Mouse (Mus musculus) ES-E14 (cell line): ENCODE measurements around the gene Olfr205. TPM values are rescaled to one million over a fixed set of nuclear protein-coding genes. Genes with fewer than 3 reads are reported as not detected.
"Not testable (repeated sequence)": the region's sequence is repeated elsewhere in the genome, so short reads cannot be mapped to it uniquely, and the experiment has no call there.

Experiments
- DNase-seq: peaks from one replicate; pipeline ENCODE4 v3.0.0-alpha.2; 2013; ENCODE audit warnings: low read depth, low spot score
- H3K27ac ChIP-seq: 2 replicates; pipeline ENCODE4 v1.5.1; 2012; ENCODE audit warnings: low read depth, mild to moderate bottlenecking, low read length, moderate library complexity, mixed read lengths; ENCODE audit not compliant: poor library complexity, insufficient read depth, severe bottlenecking
- H3K36me3 ChIP-seq: 2 replicates; pipeline ENCODE4 v1.6.1; 2012; ENCODE audit warnings: mild to moderate bottlenecking, low read length, moderate library complexity, mixed read lengths; ENCODE audit not compliant: control insufficient read depth, poor library complexity, insufficient read depth, severe bottlenecking
- H3K4me1 ChIP-seq, 2 experiments: fragments of 150-350 bp in 1 of 2; sonication (generic) in 1 of 2; 2 replicates each; pipeline ENCODE4 v1.6.1; 2012; ENCODE audit warnings: low read length in 2 of 2, mild to moderate bottlenecking in 1 of 2, mixed read lengths in 1 of 2; ENCODE audit not compliant: control insufficient read depth in 2 of 2, insufficient read depth in 2 of 2, poor library complexity in 1 of 2
- H3K4me3 ChIP-seq, 2 experiments: fragments of 150-350 bp in 1 of 2; sonication (generic) in 1 of 2; 2 replicates each; pipeline ENCODE4 v1.5.1; 2012; ENCODE audit warnings: low read length in 2 of 2, low read depth in 1 of 2, mild to moderate bottlenecking in 1 of 2, mixed read lengths in 1 of 2; ENCODE audit not compliant: insufficient read depth in 1 of 2, poor library complexity in 1 of 2, severe bottlenecking in 1 of 2
- H3K9ac ChIP-seq: 2 replicates; pipeline ENCODE4 v1.6.1; 2012; ENCODE audit warnings: low read depth, mild to moderate bottlenecking, low read length, mixed read lengths; ENCODE audit not compliant: poor library complexity, insufficient read depth, severe bottlenecking
- H3K9me3 ChIP-seq: fragments of 150-350 bp; sonication (generic); 2 replicates; pipeline ENCODE4 v1.6.1; 2012; ENCODE audit warnings: low read depth, mild to moderate bottlenecking, low read length; ENCODE audit not compliant: control insufficient read depth, insufficient read depth
- CHD2 ChIP-seq: IDR thresholded peaks from 2 replicates; pipeline ENCODE4 v1.6.1; 2014; ENCODE audit warnings: mild to moderate bottlenecking, low read depth, low read length, inconsistent platforms
- HCFC1 ChIP-seq: IDR thresholded peaks from 2 replicates; pipeline ENCODE4 v1.6.1; 2012; ENCODE audit warnings: low read length, inconsistent platforms, borderline replicate concordance; ENCODE audit not compliant: insufficient read depth
- MAFK ChIP-seq: IDR thresholded peaks from 2 replicates; pipeline ENCODE4 v1.6.1; 2014; ENCODE audit warnings: mild to moderate bottlenecking, low read depth, low read length, inconsistent platforms; ENCODE audit not compliant: insufficient read depth
- ZC3H11A ChIP-seq: IDR thresholded peaks from 2 replicates; pipeline ENCODE4 v1.6.1; 2012; ENCODE audit warnings: low read depth, mild to moderate bottlenecking, inconsistent platforms, low read length, borderline replicate concordance
- ZNF384 ChIP-seq: IDR thresholded peaks from 2 replicates; pipeline ENCODE4 v1.6.1; 2012; ENCODE audit warnings: low read depth, low read length, inconsistent platforms
- in situ Hi-C, 2 experiments: fragments of 600-800 bp; cut with MboI; formaldehyde crosslinking; loops; one replicate each; pipeline ENCODE4 v1.15.1; 2025; ENCODE audit warnings: low sequenced_read_pairs in 2 of 2, inconsistent platforms in 1 of 2; ENCODE audit not compliant: unreplicated experiment in 2 of 2
- total RNA-seq: library from RNA; depleted of rRNA; stranded (reverse); fragments of 300-350 nt; gene quantifications from 2 replicates; pipeline ENCODE4 v1.2.3, GENCODE M21; 2012; rRNA removed

Gene Olfr205
- total RNA-seq, 1 experiment = not detected

DNA sequence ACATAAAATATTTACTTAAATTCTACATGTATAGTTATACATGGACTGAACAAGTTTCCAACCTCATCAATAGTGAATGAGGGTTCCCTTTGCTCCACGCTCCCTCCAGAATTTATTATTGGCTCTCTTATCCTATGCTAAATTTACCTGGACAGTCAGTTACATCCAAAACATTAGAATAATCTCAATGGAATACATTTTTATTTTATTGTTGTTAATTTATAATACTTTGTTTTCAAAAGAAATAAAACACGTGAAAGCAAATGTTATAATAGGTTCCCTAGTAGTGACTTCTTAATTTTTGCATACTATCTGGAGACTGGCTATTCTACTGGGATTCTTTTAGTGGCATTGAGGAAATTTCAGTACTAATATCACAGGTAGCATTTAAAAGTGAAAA, 32.4 kb downstream of the Olfr205 start, which contains the start of gene Olfr203:
Olfr203 (plus strand) TSS at position 301 of the 400 bp plus-strand sequence.
- no peak within 1 kb of the TSS for H3K27ac ChIP-seq
- in situ Hi-C loops = no loop called here
- DNase-seq = no peak
- H3K36me3 ChIP-seq = no peaks in the 10 kb centered on the region
- H3K4me1 ChIP-seq = no peaks in the 10 kb centered on the region
- H3K4me3 ChIP-seq = no peak within 1 kb of the TSS
- no peaks in the 10 kb centered on the region for H3K9me3 ChIP-seq
- no peak for TF ChIP-seq HCFC1
- TF ChIP-seq ZNF384 = no peak
- TF ChIP-seq MAFK = no peak
- no peak for TF ChIP-seq ZC3H11A
- no peak for TF ChIP-seq CHD2
- no peak within 1 kb of the TSS for H3K9ac ChIP-seq

DNA sequence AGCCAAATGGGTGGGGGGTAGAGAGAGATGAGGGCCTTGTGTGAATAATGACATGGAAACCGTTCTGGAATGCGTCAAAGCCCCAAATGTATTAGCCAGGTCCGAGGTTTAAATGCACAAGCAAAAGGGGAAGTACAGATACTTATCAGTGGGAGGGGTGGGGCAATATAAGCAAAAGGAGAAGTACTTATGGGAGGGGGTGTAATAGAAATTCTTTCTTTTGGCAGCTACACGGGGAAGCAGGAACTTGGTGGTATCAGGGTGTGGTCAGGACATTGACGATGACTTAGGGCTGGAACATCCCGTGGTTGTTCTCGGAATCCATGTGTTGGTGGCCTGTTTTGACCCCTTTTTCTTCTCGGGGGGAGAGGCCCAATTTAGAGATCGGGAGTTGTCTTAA, 43.4 kb downstream of the Olfr205 start:
- H3K9ac ChIP-seq, H3K36me3 ChIP-seq, DNase-seq, in situ Hi-C loops, H3K4me3 ChIP-seq, H3K9me3 ChIP-seq, H3K27ac ChIP-seq, H3K4me1 ChIP-seq: not testable (repeated sequence)

DNA sequence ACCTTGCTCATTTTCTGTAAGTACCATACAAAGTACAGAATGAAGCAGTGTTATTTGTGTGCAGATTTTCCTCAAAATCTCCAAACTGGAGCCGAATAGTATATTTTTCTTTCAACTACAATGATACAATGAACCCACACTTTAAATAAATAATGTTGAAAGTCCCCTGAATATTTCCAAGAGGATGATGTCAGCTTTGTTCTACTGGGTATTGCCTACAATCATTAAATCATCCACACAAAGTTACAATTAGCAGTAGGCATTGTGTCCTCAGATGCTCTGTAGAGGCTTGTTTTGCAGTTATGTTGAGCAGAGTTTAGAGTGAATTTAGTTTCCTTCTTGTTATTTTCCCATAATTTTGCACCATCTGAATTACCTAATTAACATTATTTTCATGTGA, 44.2 kb downstream of the Olfr205 start, which contains the start of gene Olfr202:
Olfr202 (minus strand) TSS at position 101 of the 400 bp plus-strand sequence.
- in situ Hi-C loops = no loop called here
- H3K9ac ChIP-seq = no peak within 1 kb of the TSS

DNA sequence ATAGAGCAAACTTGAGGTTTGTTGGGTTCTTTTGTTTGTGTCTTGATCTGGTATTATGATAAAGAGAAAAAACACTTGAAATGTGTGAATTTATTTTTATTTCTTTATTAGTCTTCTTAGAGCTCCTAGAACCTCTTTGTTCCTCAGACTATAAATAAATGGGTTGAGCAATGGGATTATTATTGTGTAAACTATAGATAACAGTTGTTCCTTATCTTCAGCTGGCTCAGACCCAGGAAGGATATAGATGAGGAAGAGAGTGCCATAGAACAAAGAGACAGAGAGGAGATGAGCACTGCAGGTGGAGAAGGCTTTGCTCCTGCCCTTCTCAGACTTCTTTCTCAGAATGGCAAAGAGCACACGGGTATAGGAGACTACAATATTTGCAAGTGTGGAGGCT, 47.5 kb downstream of the Olfr205 start:
- TF ChIP-seq ZC3H11A (no peak), HCFC1 (no peak), ZNF384 (no peak), CHD2 (no peak), MAFK (no peak)
- H3K36me3 ChIP-seq = no peaks in the 10 kb centered on the region

More for the DNA sequence above, 44.2 kb downstream of the Olfr205 start, which contains the start of gene Olfr202:
- no peaks in the 10 kb centered on the region for H3K4me1 ChIP-seq
- no peak within 1 kb of the TSS for H3K27ac ChIP-seq
- H3K4me3 ChIP-seq = no peak within 1 kb of the TSS
- H3K36me3 ChIP-seq = no peaks in the 10 kb centered on the region
- H3K9me3 ChIP-seq = no peaks in the 10 kb centered on the region
- DNase-seq = no peak
- no peak for TF ChIP-seq HCFC1
- no peak for TF ChIP-seq CHD2
- no peak for TF ChIP-seq ZNF384
- no peak for TF ChIP-seq ZC3H11A
- no peak for TF ChIP-seq MAFK

DNA sequence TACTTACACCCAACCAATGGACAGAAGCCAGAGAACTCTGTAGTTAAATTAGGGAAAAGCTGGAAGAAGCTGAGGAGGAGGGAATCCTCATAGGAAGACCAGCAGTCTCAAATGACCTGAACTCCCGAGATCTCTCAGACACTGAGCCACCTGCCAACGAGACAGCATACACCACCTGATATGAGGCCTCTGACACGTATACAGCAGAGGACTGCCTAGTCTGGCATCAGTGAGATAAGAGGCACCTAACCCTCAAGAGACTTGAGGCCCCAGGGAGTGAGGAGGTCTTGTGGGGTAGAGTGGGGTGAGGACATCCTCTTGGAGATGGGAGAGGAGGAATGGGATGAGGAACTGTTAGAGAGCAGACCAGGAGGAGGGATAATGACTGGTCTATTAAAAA, 50.4 kb downstream of the Olfr205 start:
- Histone ChIP-seq H3K36me3 (no peaks in the 10 kb centered on the region), H3K9ac (no peak overlapping the region), H3K27ac (no peak overlapping the region), H3K4me1 (no peaks in the 10 kb centered on the region), H3K9me3 (no peaks in the 10 kb centered on the region), H3K4me3 (no peak overlapping the region)
- in situ Hi-C loops = no loop called here
- DNase-seq = no peak
- no peak for TF ChIP-seq CHD2

More for the DNA sequence above, 47.5 kb downstream of the Olfr205 start:
- Histone ChIP-seq H3K4me3 (no peak overlapping the region), H3K27ac (no peak overlapping the region), H3K4me1 (no peaks in the 10 kb centered on the region), H3K9me3 (no peaks in the 10 kb centered on the region), H3K9ac (no peak overlapping the region)
- in situ Hi-C loops = no loop called here
- DNase-seq = no peak

Other genes starting within 250 kb of the Olfr205 start
- not detected in 2 replicates for gene Olfr191, start 241.3 kb downstream of the Olfr205 start, total RNA-seq
- gene Olfr193, start 219.3 kb downstream of the Olfr205 start, total RNA-seq = not detected in 2 replicates
- not detected in 2 replicates for gene Olfr194, start 210.1 kb downstream of the Olfr205 start, total RNA-seq
- gene Olfr195, start 184.1 kb downstream of the Olfr205 start, total RNA-seq = not detected in 2 replicates
- not detected in 2 replicates for gene Olfr196, start 160.7 kb downstream of the Olfr205 start, total RNA-seq
- not detected in 2 replicates for gene Olfr198, start 127.6 kb downstream of the Olfr205 start, total RNA-seq
- not detected in 2 replicates for gene Olfr199, start 111.4 kb downstream of the Olfr205 start, total RNA-seq
- gene Olfr201, start 58.5 kb downstream of the Olfr205 start, total RNA-seq = not detected in 2 replicates
- not detected in 2 replicates for gene Olfr202, start 44.3 kb downstream of the Olfr205 start, total RNA-seq
- gene Olfr203, start 32.3 kb downstream of the Olfr205 start, total RNA-seq = not detected in 2 replicates
- not detected in 2 replicates for gene Olfr204, start 12.9 kb downstream of the Olfr205 start, total RNA-seq
- gene Olfr206, start 18.1 kb upstream of the Olfr205 start, total RNA-seq = not detected in 2 replicates
- gene Olfr209, start 32.9 kb upstream of the Olfr205 start, total RNA-seq = not detected in 2 replicates
- 0.04 TPM in 1 of 2 replicates, not detected in the other for gene Gabrr3, start 76.2 kb upstream of the Olfr205 start, total RNA-seq
- gene Riox2, start 140.6 kb upstream of the Olfr205 start, total RNA-seq = 25.4 and 34.6 TPM in 2 replicates